Mouse (Mus musculus) small intestine, adult 2 months (tissue): Measurements from ENCODE around the gene Hspg2.

ENCODE experiments used
- CTCF ChIP-seq: fragments of 200-500 bp; IDR thresholded peaks from 2 replicates; pipeline ENCODE4 v1.5.1; 2012; ENCODE audit warnings: low read depth, mild to moderate bottlenecking, control low read depth, inconsistent platforms, low read length, moderate library complexity, mixed read lengths; ENCODE audit not compliant: insufficient replicate concordance, insufficient read length; ENCODE audit errors: extremely low read depth
- POLR2A ChIP-seq: fragments of 200-500 bp; IDR thresholded peaks from 2 replicates; pipeline ENCODE4 v1.6.1; 2012; ENCODE audit warnings: low read depth, mild to moderate bottlenecking, control low read depth, inconsistent platforms, low read length, moderate library complexity

DNA sequence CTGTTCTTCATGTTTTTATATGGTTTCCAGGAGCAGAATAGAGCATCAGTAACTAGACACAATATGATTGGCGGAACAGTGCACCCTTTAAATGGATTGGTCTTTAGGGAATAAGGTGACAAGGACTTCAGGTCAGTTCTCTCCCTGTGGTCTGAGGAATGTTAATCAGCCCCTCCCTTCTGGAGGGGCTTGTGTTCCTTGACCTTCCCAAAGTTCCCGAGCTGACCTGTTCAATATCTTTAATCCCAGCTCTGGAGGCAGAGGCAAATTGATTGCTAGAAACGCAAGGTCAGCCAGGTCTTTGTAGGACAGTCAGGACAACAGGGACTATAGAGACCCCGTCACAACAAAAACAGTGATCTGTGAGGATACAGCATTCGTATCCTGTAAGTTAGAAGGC lies 130.0 kb downstream of the Hspg2 start:
- no peak for TF ChIP-seq CTCF
- TF ChIP-seq POLR2A: no peak
